Mouse (Mus musculus) E14TG2a.4 (cell line): ENCODE results near the gene Adad2.

Experiments
- CTCF ChIP-seq: conservative IDR thresholded peaks from 2 replicates; pipeline ENCODE4 v1.5.1; 2014; ENCODE audit warnings: low read length
- POU5F1 ChIP-seq: IDR thresholded peaks from 2 replicates; pipeline ENCODE4 v1.6.1; 2014; ENCODE audit warnings: low read length, borderline replicate concordance

DNA sequence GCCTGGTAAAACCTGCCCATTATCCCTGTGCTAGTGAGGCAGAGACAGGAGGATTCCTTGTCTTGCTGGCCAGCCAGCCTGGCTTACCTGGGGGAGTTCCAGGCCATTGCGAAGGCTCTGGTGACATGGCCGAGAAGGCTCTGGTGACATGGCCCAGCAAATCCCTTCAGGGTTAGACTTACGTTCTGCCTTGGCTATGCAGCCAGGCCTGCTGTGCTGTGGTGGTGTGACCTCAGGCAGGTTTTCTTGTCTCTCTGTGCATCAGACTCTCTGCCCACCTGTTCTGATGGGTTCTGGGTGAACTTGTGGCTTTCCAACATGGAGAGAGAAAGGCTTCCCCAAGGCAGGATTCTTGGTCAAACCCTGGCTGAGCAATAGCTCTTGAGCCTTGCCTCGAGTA lies 24.8 kb downstream of the Adad2 start:
- TF ChIP-seq CTCF, result no peak
- TF ChIP-seq POU5F1, result no peak
